Mouse (Mus musculus) embryonic facial prominence, embryonic 11.5 days (tissue): ENCODE measurements around the gene Erg. TPM values are rescaled to one million over a fixed set of nuclear protein-coding genes. Genes with fewer than 3 reads are reported as not detected.
A peak's percentile ranks its signal among the peaks of the same experiment; 100 is the strongest.

Source experiments
- ATAC-seq: fragments of 200-750 bp; cut with Nextera tagmentation; replicated peaks from 2 replicates; pipeline ENCODE4 v1.8.0; 2017; ENCODE audit warnings: low read depth; ENCODE audit not compliant: insufficient number of reproducible peaks, low FRiP score, low TSS enrichment
- DNase-seq: peaks from one replicate; pipeline ENCODE4 v3.0.0-alpha.2; 2015; ENCODE audit warnings: low spot score
- H3K27ac ChIP-seq: fragments of 300-500 bp; sonication (generic); replicated peaks from 2 replicates; pipeline ENCODE4 v1.5.1; 2014; ENCODE audit warnings: mild to moderate bottlenecking, low read depth, low read length, control low read depth
- H3K27me3 ChIP-seq: fragments of 300-500 bp; sonication (generic); 2 replicates; pipeline ENCODE4 v1.6.1; 2014; ENCODE audit warnings: mild to moderate bottlenecking, low read length, moderate library complexity, mixed read lengths; ENCODE audit not compliant: control insufficient read depth, insufficient read depth
- H3K36me3 ChIP-seq: fragments of 300-500 bp; sonication (generic); replicated peaks from 2 replicates; pipeline ENCODE4 v1.6.1; 2014; ENCODE audit warnings: low read depth, mild to moderate bottlenecking, low read length, moderate library complexity, mixed read lengths; ENCODE audit not compliant: control insufficient read depth, insufficient read depth
- H3K4me1 ChIP-seq: fragments of 300-500 bp; sonication (generic); 2 replicates; pipeline ENCODE4 v1.6.1; 2014; ENCODE audit warnings: low read length, mixed read lengths; ENCODE audit not compliant: control insufficient read depth, insufficient read depth
- H3K4me2 ChIP-seq: fragments of 300-500 bp; sonication (generic); 2 replicates; pipeline ENCODE4 v1.6.1; 2014; ENCODE audit warnings: low read depth, mild to moderate bottlenecking, control low read depth, low read length, moderate library complexity
- H3K4me3 ChIP-seq: fragments of 300-500 bp; sonication (generic); 2 replicates; pipeline ENCODE4 v1.5.1; 2014; ENCODE audit warnings: low read depth, low read length, control low read depth
- H3K9ac ChIP-seq: fragments of 300-500 bp; sonication (generic); replicated peaks from 2 replicates; pipeline ENCODE4 v1.6.1; 2014; ENCODE audit warnings: mild to moderate bottlenecking, control low read depth, low read length
- H3K9me3 ChIP-seq: fragments of 300-500 bp; sonication (generic); replicated peaks from 2 replicates; pipeline ENCODE4 v1.6.1; 2016; ENCODE audit warnings: mild to moderate bottlenecking, low read length, inconsistent platforms, mixed read lengths; ENCODE audit not compliant: control insufficient read depth
- WGBS: fragments of 180-500 bp; shearing (Covaris S2); extraction: QIAGEN DNeasy Blood & Tissue Kit; methylation state at CpG from one replicate; pipeline ENCODE4 v1.1.7; 2014; 5-methylcytosine and 5-hydroxymethylcytosine counted together
- polyA plus RNA-seq: library from polyadenylated mRNA; unstranded; fragments of >200 nt; fragmentation: Nextera tagmentation; extraction: Ambion mirVana; gene quantifications from 2 replicates; pipeline ENCODE4 v1.2.1, GENCODE M21; 2014

The Erg gene
- polyA plus RNA-seq, 1 experiment from 2014 or later: 2.5 TPM

GRCm38 (mm10) chr16:95579289-95579688 is 7.1 kb downstream of the Erg start:
- WGBS: 90% methylated on average over 4 of the region's 4 CpGs
- no peak for DNase-seq

GRCm38 (mm10) chr16:95573163-95573562 is 13.2 kb downstream of the Erg start:
- Histone ChIP-seq H3K27ac (no peak overlapping the region), H3K4me3 (no peak overlapping the region), H3K9ac (no peak overlapping the region), H3K36me3 (no peaks in the 10 kb centered on the region), H3K9me3 (no peaks in the 10 kb centered on the region), H3K27me3 (no peaks in the 10 kb centered on the region), H3K4me1 (peaks cover 3% of the 10 kb centered on the region; the same call in 1 of the 2 replicates), H3K4me2 (no peak overlapping the region)
- no peak for ATAC-seq
- WGBS: 72% methylated on average over 13 of the region's 13 CpGs
- DNase-seq: no peak

More at GRCm38 (mm10) chr16:95579289-95579688, 7.1 kb downstream of the Erg start:
- no peak for ATAC-seq
- Histone ChIP-seq H3K9ac (no peak overlapping the region), H3K4me1 (peaks cover 3% of the 10 kb centered on the region; the same call in 1 of the 2 replicates), H3K4me3 (no peak overlapping the region), H3K27me3 (no peaks in the 10 kb centered on the region), H3K4me2 (no peak overlapping the region), H3K27ac (no peak overlapping the region), H3K9me3 (no peaks in the 10 kb centered on the region), H3K36me3 (no peaks in the 10 kb centered on the region)

GRCm38 (mm10) chr16:95570616-95571015 is 15.8 kb downstream of the Erg start:
- 10% methylated on average over 1 of the region's 1 CpGs for WGBS
- peak; percentile 62 for DNase-seq
- no peak overlapping the region for H3K9ac ChIP-seq
- no peak overlapping the region for H3K4me3 ChIP-seq
- H3K9me3 ChIP-seq: no peaks in the 10 kb centered on the region
- no peak overlapping the region for H3K27ac ChIP-seq
- H3K4me2 ChIP-seq: no peak overlapping the region
- ATAC-seq: no peak
- H3K4me1 ChIP-seq: no peaks in the 10 kb centered on the region
- no peaks in the 10 kb centered on the region for H3K27me3 ChIP-seq
- H3K36me3 ChIP-seq: no peaks in the 10 kb centered on the region

GRCm38 (mm10) chr16:95556834-95557233 is 29.6 kb downstream of the Erg start:
- Histone ChIP-seq H3K9ac (no peak overlapping the region), H3K4me3 (no peak overlapping the region), H3K36me3 (no peaks in the 10 kb centered on the region), H3K4me2 (no peak overlapping the region), H3K9me3 (no peaks in the 10 kb centered on the region), H3K4me1 (no peaks in the 10 kb centered on the region), H3K27ac (no peak overlapping the region), H3K27me3 (no peaks in the 10 kb centered on the region)
- no peak for ATAC-seq
- DNase-seq: no peak
- WGBS: 71% methylated on average over 4 of the region's 4 CpGs

GRCm38 (mm10) chr16:95553136-95553535 is 33.3 kb downstream of the Erg start:
- H3K4me1 ChIP-seq: no peaks in the 10 kb centered on the region
- H3K27ac ChIP-seq: no peak overlapping the region
- no peaks in the 10 kb centered on the region for H3K27me3 ChIP-seq
- no peak overlapping the region for H3K4me3 ChIP-seq
- H3K36me3 ChIP-seq: no peaks in the 10 kb centered on the region
- DNase-seq (no peak), ATAC-seq (no peak)
- no peaks in the 10 kb centered on the region for H3K9me3 ChIP-seq
- no peak overlapping the region for H3K9ac ChIP-seq
- H3K4me2 ChIP-seq: no peak overlapping the region
- 100% methylated on average over 2 of the region's 2 CpGs for WGBS

GRCm38 (mm10) chr16:95552495-95552894 is 33.9 kb downstream of the Erg start:
- Histone ChIP-seq H3K4me3 (no peak overlapping the region), H3K9ac (no peak overlapping the region), H3K27ac (no peak overlapping the region), H3K36me3 (no peaks in the 10 kb centered on the region), H3K9me3 (no peaks in the 10 kb centered on the region), H3K4me2 (no peak overlapping the region), H3K4me1 (no peaks in the 10 kb centered on the region), H3K27me3 (no peaks in the 10 kb centered on the region)
- DNase-seq (no peak), ATAC-seq (no peak)
- 88% methylated on average over 16 of the region's 16 CpGs for WGBS

- DNase-seq: no peak
- Histone ChIP-seq H3K4me3 (no peak overlapping the region), H3K4me1 (no peaks in the 10 kb centered on the region), H3K27me3 (no peaks in the 10 kb centered on the region), H3K9ac (no peak overlapping the region), H3K36me3 (no peaks in the 10 kb centered on the region), H3K27ac (no peak overlapping the region), H3K4me2 (no peak overlapping the region), H3K9me3 (no peaks in the 10 kb centered on the region)
- no peak for ATAC-seq
- 83% methylated on average over 5 of the region's 5 CpGs for WGBS
Measured at GRCm38 (mm10) chr16:95550496-95550895, 35.9 kb downstream of the Erg start.

- Histone ChIP-seq H3K36me3 (no peaks in the 10 kb centered on the region), H3K4me3 (no peak overlapping the region), H3K9me3 (no peaks in the 10 kb centered on the region), H3K4me1 (no peaks in the 10 kb centered on the region), H3K27ac (no peak overlapping the region), H3K9ac (no peak overlapping the region), H3K4me2 (no peak overlapping the region), H3K27me3 (no peaks in the 10 kb centered on the region)
- 84% methylated on average over 5 of the region's 5 CpGs for WGBS
- ATAC-seq: no peak
- DNase-seq: no peak
Measured at GRCm38 (mm10) chr16:95544753-95545152, 41.6 kb downstream of the Erg start.
